Mouse (Mus musculus) retina, embryonic 14.5 days (tissue): ENCODE data around the gene Pex6.

Experiments used
- DNase-seq: peaks from one replicate; pipeline ENCODE4 v3.0.0-alpha.2; 2015; ENCODE audit warnings: low spot score

Pex6 gene

DNA sequence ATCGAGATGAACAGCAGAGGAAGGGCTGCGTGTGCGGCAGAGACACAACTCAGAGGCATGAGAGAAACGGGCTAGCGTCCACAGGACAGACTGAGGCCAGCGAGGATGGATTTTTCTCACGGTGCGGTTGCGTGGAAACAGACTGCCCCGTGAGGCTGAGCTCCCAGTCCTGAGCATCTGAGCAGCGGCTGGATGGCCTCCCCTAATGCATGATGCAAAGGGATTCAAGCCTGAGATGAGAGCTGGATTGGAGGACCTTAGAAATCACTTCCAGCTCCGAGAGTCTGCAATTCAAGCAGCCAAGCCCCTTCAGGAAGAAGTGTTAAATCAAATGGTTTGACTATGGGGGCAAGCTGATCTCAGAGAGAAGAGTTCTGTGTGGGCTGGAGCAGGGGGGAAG is 9.8 kb upstream of the Pex6 start:
- DNase-seq: no peak

DNA sequence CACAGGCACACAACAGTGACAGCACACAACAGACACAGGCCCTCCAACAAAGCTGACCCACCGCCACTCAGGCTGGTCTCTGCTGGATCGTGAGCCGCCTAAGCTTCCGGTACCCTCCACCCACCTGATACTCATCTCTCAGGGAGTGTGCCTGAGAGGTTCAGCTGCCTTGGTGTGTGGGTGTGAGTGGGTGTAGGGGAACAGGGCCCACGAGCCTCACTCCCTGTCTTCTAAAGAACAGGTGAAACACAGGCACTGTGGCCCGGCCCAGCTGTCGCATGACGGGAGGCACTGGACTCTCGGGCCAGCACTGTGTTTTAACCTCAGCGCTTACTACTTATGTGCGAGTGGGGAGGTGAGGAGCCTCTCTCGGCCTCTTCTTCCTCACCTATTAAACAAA is 9.2 kb upstream of the Pex6 start:
- DNase-seq: no peak

DNA sequence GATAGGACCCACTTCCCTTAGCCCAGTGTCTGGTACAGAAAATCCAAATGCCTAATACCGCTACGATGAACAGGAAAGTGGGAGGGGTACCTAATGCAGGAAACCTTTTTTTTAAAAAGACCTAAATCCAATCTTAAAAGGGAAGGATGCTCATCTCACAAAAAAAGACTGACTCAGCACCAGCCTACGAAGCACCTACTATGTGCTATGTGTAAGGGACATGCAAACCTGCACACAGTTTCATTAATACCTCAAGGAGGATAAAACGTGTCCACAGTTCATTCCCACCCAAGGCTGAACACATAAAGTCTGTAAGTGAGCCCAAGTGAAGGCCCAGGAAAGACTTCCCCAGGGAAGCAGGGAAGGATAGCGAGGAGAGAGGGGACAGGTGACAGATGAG is 8.8 kb upstream of the Pex6 start:
- no peak for DNase-seq

DNA sequence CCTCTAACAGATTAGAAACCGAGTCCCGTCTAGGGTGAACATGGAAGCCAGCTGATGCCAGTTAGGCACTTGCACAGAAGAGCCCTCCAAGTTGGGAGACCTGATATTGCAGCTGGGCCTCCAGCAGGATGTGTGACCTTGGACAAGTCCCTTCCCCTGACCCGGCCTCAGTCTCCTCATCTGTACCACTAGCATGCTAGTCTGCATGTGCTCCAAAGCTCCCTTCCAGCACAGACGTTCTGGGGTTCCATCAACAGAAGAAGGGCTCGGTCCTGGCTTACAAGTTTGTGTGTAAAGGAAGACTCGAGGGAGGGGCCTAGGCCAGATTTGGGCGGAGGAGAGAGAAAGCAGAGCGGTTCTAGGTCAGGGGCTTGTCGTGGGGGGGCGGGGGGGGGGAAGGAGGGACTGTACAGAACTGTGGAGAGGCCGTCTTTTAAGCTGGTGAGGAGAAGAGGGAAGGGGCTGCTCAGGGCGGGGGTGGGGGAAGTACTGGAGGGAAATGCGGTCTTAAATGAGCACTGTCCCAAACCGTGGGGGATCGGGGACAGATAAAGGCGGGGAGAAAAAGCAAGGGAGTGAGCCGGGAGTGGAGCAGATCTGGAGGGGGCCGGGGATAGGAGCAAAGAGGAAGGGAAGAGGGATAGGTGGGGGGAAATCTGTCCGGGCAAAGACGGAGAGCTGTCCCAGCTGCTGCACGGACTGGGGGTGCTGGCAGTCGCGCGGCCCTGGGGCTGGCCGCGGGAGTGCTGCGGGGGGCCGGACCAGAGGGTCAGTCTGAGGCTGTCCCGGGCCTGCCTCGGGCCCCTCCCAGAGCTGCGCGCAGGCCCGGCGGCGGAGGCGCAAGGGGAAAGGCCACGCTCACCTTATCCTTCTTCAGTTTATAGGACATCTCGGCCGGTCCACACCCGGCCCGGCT is 7.0 kb upstream of the Pex6 start:
- DNase-seq: no peak

DNA sequence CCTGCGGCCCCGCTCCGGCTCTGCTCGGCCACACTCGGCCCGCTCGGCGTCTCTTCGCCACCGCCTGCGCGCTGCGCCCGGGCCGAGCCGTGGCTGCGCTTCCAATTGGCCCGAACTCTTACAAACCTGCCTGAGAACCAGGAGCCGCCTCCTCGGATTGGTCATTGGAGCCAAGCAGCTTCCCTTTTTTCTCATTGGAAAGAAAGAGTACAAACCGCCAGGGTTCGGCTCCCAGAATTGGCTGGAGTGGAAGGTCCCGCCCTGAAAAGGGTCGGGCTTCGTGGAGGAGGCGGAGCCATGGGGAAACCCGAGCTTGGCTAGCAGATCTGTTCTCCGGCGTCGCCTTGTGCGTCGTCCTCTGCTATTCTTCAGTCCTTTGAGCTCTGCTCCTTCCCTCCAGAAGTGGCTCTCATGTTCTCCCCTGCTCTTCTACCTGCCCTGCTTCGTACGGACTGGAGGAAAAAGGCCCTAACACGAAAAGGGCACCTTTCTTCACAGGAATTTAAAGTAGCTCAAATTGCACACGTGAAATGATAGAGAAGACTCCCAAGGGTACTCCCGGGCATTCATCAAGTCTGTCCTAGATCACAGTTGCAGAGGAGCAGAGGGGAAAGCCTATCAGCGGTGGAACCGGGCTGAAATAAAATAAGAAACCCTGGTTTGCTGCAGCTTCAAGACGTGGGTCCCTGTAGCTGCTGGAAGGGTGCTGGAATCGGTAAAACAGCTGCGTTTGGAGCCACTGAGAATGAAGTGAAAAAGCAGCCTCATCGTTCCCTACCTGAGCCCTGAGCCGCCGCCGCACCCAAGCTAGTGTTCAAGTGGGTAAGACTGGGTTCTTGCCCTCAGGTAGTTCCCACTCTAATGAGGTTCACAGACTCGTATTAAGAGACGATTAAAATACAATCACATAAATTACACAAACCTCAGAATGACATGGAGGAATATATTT is 6.1 kb upstream of the Pex6 start, which contains the start of gene Ppp2r5d:
Gene Ppp2r5d (minus strand): TSS at position 225 of the 949 bp plus-strand sequence.
- DNase-seq: peak; percentile 98

DNA sequence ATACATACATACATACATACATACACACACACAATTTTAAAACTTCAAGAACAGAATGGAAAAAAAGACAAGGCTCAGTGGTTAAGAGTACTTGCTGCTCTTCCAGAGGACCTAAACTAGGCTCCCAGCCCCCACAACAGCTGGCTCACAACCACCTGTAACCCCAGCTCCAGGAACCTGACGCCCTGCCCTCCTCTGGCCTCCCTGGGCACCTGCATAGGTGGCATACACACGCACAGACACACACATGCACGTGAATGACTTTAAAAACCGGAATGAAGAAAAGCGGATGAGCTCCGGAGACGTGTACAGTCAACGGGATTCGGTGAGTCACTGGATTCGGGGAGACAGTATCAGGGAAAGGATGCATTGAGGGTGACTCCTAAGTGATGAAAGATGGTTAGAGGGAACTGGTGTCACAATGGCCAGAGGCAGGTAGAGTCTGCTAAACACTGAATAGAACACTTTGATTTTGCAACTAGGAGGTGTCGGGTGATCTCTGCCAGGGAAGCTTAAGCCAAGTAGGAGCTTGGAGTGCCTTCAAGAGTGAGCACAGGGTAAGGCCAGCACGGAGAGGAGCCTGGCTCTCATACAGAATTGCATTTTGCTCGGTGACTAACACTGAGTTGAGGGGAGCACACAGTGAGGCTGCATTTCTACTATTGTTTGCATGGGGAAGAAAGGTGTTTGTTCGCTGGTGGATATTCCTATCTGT is 4.7 kb upstream of the Pex6 start:
- no peak for DNase-seq

DNA sequence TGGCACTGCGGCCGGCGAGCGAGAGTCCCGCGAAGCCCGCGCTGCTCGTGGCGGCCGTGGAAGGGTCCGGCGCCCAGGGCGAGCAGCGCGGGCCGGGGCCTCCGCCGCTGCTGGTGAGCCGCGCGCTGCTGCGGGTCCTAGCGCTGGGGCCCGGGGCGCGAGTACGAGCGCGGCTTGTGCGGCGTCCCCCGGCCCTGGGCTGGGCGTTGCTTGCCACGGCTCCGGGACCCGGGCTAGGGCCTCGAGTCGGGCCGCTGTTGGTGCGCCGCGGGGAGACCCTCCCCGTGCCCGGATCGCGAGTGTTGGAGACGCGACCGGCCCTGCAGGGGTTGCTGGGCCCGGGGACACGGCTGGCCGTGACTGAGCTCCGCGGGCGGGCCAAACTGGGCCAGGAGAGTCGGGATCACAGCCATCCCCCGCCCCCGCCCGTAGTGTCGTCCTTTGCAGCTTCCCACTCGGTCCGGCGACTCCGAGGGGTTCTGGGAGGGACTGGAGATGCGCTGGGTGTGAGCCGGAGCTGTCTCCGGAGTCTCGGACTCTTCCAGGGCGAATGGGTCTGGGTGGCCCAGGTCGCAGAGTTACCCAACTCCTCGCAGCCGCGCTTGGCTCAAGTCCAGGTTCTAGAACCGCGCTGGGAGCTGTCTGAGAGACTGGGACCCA is 479 bp downstream of the Pex6 start:
- no peak for DNase-seq

DNA sequence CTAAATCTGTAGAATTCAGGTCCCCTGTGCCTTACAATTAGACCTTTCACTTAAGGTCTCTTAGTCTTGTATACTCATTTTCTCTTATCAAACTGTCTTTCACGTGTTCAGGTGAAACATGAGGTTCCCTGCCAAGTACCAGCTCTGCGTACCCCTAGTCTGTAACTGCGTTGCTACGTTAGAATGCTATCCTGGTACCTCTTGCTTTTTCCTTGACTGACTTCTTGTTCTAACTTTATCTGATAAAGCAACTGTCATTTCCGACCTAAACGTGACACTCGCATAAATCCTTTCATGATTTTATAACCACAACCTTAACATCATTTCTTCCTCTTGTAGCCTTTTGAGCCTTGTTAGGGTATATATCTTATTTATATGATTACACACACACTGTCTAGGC is 1.2 kb downstream of the Pex6 start:
- DNase-seq: no peak

DNA sequence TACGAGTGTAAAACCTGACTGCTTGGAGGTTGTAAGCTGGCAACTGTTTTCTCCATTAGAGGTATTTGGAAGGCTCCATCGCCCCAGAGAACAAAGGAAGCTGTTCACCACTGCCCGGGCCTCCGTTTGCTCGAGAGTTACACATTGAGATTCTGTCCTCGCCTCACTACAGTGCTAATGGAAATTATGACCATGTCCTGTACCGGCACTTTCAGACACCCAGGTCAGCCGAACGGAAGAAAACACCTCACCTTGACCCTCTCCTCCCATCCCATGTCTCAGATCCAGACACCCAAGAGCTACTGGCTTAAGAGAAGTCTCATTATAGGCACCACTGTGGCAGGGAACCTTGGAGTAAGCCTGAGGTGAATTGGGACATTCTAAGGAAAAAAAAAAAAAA is 2.6 kb downstream of the Pex6 start:
- no peak for DNase-seq

DNA sequence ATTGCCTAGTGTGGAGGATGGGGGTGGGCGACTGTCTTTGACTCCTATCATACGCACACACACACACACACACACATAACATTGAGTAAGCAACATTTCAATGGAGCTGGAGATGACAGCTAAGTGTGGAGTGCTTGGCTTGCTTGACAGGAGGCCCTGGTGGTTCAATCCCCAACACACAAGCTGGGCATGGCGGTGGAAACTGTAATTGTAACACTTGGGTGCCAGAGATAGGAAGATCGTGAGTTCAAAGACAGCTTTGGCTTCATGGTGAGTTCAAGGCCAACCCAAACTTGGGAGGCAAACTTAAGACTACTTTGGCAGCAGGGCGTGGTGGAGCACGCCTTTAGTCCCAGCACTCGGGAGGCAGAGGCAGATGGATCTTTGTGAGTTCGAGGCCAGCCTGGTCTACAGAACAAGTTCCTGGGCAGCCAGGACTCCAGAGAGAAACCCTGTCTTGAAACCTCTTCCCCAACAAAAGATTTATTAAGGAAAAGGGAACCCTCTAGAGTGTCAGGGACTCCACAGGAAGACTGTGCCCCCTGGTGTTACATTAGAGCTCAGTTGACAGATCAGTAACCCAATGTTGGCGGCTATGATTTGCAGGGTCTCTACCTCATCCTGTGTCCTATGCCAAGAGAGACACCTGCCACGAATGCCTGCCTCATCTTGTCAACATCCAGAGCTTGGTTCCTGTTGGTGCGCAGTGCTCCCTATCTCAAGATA is 3.7 kb downstream of the Pex6 start:
- no peak for DNase-seq

DNA sequence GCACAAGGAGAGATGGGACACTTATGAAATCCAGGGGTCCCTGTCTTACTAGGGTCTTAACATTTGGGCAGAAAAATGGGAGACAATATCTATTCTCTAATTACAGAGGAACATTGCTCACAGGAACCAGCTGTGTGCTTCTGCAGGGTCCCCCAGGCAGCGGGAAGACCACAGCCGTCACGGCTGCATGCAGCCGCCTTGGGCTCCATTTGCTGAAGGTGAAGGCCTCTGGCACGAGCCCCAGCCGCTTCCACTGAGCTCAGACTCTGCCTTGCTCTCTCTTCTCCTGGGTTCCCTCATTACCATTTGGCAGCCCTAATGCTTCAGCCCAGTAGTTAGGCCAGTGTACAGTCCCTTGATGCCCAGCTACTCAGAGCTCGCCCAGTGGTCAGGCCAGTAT is 9.8 kb downstream of the Pex6 start:
- no peak for DNase-seq

DNA sequence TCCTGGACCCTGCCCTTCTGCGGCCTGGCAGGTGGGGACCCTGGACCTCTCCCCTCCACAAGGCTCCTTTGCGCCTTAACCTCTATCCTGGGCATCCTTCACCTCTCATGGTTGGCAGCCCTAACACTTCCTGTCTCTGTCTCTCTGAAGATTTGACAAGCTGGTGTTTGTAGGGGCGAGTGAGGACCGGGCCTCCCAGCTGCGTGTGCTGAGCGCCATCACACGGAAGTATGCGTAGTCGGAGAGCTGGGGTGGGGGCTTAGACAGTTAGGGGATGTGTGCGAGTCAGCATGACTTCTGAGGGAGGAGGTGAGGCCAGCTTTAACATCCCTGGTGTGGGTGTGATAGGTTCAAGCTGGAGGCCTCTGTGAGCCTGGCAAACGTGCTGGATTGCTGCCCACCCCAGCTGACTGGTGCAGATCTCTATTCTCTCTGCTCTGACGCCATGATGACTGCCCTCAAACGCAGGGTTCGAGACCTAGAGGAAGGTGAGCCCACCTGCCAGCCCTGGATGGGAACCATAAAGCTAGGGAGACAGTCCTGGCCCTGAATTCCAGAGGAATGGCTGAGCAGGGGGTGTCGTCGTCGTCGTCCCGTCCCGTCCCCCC is 13.3 kb downstream of the Pex6 start:
- no peak for DNase-seq

DNA sequence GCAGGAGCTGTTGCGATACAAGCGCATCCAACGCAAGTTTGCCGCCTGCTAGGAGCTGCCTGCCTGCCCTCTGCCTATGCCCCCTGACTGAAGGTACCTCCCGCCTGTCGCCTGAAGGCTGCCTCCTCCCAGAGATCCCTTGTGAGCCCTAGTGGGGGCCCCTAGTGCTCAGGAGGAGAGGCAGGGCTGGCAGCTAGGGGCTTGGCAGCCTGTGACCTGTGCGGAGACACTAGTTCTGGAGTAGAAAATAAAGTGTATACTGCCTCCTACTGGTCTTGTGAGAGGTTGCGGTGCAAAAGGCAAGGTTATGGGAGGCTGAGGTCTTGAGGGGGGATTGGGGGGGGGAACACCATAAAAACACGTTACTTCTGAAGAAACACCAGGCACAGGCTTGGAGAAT is 14.0 kb downstream of the Pex6 start:
- DNase-seq: peak; percentile 75

DNA sequence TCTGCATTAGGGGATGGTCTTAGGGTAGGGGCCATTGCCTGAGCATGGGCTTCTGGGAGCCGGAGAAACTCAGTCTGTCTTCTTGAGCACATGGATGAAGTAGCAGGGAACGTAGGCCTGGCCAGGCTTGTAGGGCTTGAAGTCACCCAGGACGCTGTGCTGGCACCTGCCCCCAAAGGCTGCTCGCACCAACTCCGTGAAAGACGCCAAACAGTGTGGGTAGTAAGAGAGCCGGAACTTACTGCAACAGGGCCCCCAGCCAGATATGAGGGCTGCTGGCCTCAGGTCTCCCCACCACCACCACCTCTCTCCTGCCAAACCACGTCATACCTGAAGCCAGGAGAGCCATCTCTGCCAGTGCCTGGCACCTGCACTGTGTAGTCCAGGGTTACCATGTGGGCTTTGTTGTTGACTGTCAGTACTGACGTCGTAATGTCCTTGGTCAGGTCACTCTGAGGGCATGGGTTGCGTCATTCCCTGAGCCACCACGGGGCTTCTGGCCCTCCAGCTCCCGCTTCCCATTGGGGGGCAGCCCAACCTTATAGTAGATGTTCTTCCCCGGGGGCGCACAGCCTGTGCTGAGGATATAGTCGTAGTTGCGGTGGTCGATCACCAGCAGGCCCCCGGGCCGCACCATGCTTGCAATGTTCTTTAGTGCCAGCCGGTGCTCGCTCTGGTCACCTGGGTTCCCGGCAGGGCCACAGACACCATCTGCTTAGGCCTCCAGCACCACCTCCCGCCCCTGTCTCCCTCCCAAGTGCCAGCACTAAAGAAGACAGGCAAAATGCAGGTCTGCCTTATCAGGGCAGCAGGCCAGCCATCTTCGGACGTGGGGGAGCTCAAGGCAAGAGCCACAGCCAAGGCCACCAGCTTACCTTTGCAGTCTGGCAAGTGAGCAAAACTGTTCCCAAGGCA is 14.7 kb downstream of the Pex6 start:
- DNase-seq: no peak

DNA sequence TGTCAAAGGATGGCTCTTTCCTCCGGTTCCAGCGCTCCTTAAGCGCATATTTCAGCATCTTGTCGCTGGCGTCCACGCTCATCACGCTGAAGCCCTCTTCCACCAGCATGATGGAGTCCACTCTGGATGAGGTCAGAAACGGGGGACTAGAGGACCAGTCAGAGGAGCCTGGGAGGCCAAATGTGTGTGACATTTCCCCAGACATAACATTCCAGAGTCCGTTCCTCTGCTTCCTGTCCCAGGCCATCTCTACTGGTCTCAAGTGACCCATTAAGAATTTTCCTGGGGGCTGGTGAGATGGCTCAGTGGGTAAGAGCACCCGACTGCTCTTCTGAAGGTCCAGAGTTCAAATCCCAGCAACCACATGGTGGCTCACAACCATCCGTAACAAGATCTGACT is 16.0 kb downstream of the Pex6 start:
- DNase-seq: no peak

DNA sequence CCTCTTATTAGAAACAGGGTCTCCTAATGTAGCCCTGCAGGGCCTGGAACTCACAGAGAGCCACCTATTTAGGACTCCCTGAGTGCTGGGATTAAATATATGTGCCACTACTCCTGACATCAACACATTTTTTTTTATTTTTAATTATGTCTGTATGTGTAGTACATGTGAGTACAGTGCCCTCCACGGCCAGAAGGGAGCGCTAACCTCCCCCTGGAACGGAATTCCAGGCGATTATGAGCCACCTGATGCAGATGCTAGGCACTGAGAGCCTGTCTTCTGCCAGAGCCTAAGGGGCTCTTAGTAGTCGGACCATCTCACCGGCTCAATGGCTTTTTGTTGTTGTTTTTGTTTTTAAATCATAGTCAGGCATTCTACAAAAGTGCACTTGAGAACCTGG is 16.8 kb downstream of the Pex6 start:
- DNase-seq: no peak

DNA sequence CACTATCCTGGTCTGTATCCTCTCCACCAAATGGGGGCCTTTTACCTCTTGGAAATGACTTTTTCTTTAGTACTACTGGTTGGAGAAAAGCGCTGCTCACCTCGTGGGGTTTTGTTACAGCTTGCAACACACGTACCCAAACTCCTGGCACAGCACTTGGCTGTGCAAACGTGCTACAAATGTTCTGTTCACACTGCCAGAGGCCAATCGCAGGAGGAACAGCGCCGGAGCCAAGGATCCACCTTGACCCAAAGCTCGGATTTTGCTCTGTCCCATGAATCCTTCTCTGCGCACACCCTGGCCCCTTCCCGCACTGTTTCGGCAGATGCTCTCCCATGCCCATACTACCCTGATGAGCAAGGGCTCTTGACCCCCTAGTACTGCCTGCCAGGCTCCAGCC is 17.2 kb downstream of the Pex6 start:
- no peak for DNase-seq

DNA sequence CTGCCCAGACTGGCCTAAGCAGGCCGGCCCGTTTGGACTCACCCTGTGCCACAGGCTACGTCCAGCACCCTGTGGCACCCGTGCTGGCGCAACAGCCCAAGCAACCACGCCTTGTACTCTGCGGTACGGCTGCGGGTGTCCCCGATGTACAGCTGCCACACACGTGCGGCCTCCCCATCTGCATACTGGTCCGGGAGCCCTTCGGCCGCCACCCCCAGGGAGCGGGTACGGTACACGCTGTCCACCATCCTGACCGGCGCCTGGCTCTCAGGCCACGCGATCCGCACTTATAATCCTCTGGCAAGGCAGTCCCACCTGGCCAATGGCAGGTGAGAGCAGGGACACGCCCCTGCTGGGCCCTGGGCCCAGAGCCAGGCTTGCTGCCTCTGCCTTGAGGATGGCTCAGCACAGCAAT is 17.6 kb downstream of the Pex6 start, which contains the start of gene Gnmt:
Gene Gnmt (minus strand): TSS at position 265 of the 415 bp plus-strand sequence.
- DNase-seq: no peak

DNA sequence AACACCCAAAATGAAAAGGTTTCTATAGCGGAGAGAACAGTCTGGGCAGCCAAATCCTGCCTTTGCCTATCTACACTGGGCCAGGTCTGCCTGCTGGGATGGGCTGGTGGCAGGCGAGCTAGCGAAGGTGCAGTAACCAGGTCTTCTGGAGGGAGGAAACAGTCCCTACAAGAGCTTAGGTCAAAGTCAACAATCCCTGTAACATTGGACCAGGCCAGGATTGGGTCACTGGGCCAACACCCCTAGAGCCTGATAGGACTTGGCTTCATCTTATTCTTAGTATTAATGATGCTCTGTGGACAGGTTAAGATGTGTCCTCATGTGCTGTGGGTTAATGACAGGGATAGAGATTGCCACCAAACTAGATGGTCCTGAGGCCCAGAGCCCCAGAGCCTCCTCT is 22.8 kb downstream of the Pex6 start:
- no peak for DNase-seq
